Mouse (Mus musculus) hindbrain, embryonic 12.5 days (tissue): ENCODE data around the gene Aprt. TPM values are rescaled to one million over a fixed set of nuclear protein-coding genes. Genes with fewer than 3 reads are reported as not detected.
A peak's percentile ranks its signal among the peaks of the same experiment; 100 is the strongest.

ENCODE experiments used
- ATAC-seq: fragments of 200-750 bp; cut with Nextera tagmentation; 2 replicates; pipeline ENCODE4 v1.8.0; 2017; ENCODE audit warnings: moderate TSS enrichment; ENCODE audit not compliant: low FRiP score
- H3K27ac ChIP-seq: fragments of 300-500 bp; sonication (generic); 2 replicates; pipeline ENCODE4 v1.5.1; 2016; ENCODE audit warnings: mild to moderate bottlenecking
- H3K27me3 ChIP-seq: fragments of 300-500 bp; sonication (generic); 2 replicates; pipeline ENCODE4 v1.6.1; 2016; ENCODE audit warnings: mild to moderate bottlenecking
- H3K36me3 ChIP-seq: fragments of 300-500 bp; sonication (generic); 2 replicates; pipeline ENCODE4 v1.6.1; 2016; ENCODE audit warnings: mild to moderate bottlenecking
- H3K4me1 ChIP-seq: fragments of 300-500 bp; sonication (generic); 2 replicates; pipeline ENCODE4 v1.6.1; 2016
- H3K4me2 ChIP-seq: fragments of 300-500 bp; sonication (generic); replicated peaks from 2 replicates; pipeline ENCODE4 v1.6.1; 2016; ENCODE audit warnings: mild to moderate bottlenecking
- H3K4me3 ChIP-seq: fragments of 300-500 bp; sonication (generic); 2 replicates; pipeline ENCODE4 v1.5.1; 2016; ENCODE audit warnings: mild to moderate bottlenecking
- H3K9ac ChIP-seq: fragments of 300-500 bp; sonication (generic); 2 replicates; pipeline ENCODE4 v1.6.1; 2016; ENCODE audit warnings: mild to moderate bottlenecking, moderate library complexity
- H3K9me3 ChIP-seq: fragments of 300-500 bp; sonication (generic); replicated peaks from 2 replicates; pipeline ENCODE4 v1.6.1; 2016; ENCODE audit warnings: mild to moderate bottlenecking
- whole genome bisulfite sequencing: fragments of 180-500 bp; shearing (Covaris S2); methylation state at CpG from one replicate; pipeline ENCODE4 v1.1.7; 2016; 5-methylcytosine and 5-hydroxymethylcytosine counted together
- polyA plus RNA-seq: library from polyadenylated mRNA; unstranded; fragments of >200 nt; fragmentation: Nextera tagmentation; extraction: Ambion mirVana; gene quantifications from 2 replicates; pipeline ENCODE4 v1.2.1, GENCODE M21; 2016

Aprt gene
- polyA plus RNA-seq, 1 experiment from 2014 or later, result 185 TPM

DNA sequence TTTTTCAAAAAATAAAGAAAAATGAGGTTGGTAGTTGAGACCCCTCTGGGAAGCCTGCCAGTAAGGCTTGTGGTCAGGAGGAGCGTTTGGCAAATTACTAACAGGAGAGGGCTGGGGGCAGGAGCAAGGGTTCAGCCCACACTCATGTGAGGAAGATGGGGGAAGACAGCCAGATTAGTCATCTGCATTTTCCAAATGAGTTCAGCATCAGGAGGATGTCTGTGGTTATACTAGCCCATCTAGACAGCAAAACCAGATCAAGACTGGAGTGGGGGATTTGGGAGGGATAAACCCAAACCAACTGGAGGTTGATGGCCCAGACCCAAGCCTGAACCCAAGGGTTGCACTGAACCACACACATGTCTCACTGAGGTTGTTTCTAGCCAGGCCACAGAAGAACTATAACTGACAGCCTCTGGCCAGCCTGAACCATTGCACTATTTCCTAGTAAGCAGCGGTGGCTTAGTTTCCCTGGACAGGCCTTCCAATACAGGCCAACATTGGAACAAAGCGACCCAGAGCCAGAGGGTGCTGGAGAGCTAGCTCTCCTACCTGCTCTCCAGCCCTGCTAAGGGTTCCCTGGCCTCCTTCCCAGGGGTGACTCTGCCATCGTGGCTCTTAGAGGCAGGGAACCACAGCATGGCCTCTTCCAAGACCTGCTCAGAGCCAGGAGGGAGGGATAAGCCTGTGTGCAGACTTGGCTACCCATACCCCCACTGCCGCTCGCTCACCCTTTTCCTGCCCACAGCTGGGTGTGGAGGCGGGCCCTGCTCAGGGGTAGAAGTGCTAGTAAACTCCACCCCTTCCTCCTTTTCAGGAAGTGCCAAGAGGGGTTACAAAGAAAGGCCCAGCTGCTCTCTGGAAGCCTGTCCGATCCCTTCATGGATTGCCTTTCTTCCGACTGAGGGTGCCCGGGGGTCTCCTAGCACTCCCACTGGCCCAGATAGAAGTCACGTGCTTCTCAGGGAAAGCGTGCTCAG is 20.4 kb downstream of the Aprt start:
- H3K4me1 ChIP-seq, result peaks cover 19% of the 10 kb centered on the region; the same call in 1 of the 2 replicates
- H3K9ac ChIP-seq, result no peak overlapping the region
- H3K4me3 ChIP-seq, result no peak overlapping the region
- 74% methylated on average over 12 of the region's 12 CpGs for WGBS
- H3K27me3 ChIP-seq, result peaks cover 9% of the 10 kb centered on the region
- no peak overlapping the region for H3K4me2 ChIP-seq
- no peak overlapping the region for H3K27ac ChIP-seq
- H3K9me3 ChIP-seq, result no peaks in the 10 kb centered on the region
- no peaks in the 10 kb centered on the region for H3K36me3 ChIP-seq
- ATAC-seq, result no peak

- Histone ChIP-seq H3K4me3 (no peak overlapping the region), H3K4me2 (no peak overlapping the region), H3K36me3 (no peaks in the 10 kb centered on the region), H3K9ac (no peak overlapping the region), H3K27me3 (peaks cover 24% of the 10 kb centered on the region), H3K27ac (no peak overlapping the region), H3K9me3 (no peaks in the 10 kb centered on the region), H3K4me1 (peaks cover 34% of the 10 kb centered on the region)
- 89% methylated on average over 6 of the region's 6 CpGs for WGBS
- ATAC-seq, result no peak
Measured at GRCm38 (mm10) chr8:122554786-122555185, 21.9 kb downstream of the Aprt start.

GRCm38 (mm10) chr8:122551265-122552051 is 25.3 kb downstream of the Aprt start, which contains the start of gene Piezo1:
Piezo1 (minus strand) TSS chr8:122551329.
- H3K36me3 ChIP-seq, result no peaks in the 10 kb centered on the region
- peaks cover 28% of the 10 kb centered on the region for H3K4me1 ChIP-seq
- H3K27me3 ChIP-seq, result peaks cover 34% of the 10 kb centered on the region
- no peaks in the 10 kb centered on the region for H3K9me3 ChIP-seq
- peak within 1 kb of the TSS; percentile 64 for H3K9ac ChIP-seq
- H3K27ac ChIP-seq, result peak within 1 kb of the TSS; percentile 66; the same call in 1 of the 2 replicates
- ATAC-seq, result peak; percentile 47; the same call in 1 of the 2 replicates
- peak within 1 kb of the TSS; percentile 55 for H3K4me3 ChIP-seq
- 12% methylated on average over 56 of the region's 56 CpGs for WGBS
- H3K4me2 ChIP-seq, result peak within 1 kb of the TSS; percentile 92

DNA sequence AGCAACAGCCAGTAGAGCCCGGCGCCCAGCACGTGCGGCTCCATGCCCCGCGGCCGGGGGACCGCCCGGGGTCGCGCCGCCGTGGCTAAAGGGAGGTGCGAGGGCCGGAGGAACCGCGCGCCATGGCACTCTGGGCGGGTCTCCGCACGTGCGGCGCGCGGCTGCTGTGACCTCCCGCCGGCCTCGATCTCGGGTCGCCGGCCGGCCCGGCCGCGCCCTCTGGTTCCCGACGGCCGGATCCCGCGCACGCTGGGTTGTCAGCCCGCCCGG is 25.8 kb downstream of the Aprt start:
- H3K36me3 ChIP-seq, result no peaks in the 10 kb centered on the region
- WGBS, result under 1% methylated on average over 43 of the region's 43 CpGs
- peak overlapping the region; percentile 55 for H3K4me3 ChIP-seq
- H3K27me3 ChIP-seq, result peaks cover 34% of the 10 kb centered on the region
- H3K27ac ChIP-seq, result peak overlapping the region; percentile 66; the same call in 1 of the 2 replicates
- no peaks in the 10 kb centered on the region for H3K9me3 ChIP-seq
- H3K4me2 ChIP-seq, result peak overlapping the region; percentile 92
- peaks cover 27% of the 10 kb centered on the region for H3K4me1 ChIP-seq
- H3K9ac ChIP-seq, result peak overlapping the region; percentile 64
- ATAC-seq, result no peak

DNA sequence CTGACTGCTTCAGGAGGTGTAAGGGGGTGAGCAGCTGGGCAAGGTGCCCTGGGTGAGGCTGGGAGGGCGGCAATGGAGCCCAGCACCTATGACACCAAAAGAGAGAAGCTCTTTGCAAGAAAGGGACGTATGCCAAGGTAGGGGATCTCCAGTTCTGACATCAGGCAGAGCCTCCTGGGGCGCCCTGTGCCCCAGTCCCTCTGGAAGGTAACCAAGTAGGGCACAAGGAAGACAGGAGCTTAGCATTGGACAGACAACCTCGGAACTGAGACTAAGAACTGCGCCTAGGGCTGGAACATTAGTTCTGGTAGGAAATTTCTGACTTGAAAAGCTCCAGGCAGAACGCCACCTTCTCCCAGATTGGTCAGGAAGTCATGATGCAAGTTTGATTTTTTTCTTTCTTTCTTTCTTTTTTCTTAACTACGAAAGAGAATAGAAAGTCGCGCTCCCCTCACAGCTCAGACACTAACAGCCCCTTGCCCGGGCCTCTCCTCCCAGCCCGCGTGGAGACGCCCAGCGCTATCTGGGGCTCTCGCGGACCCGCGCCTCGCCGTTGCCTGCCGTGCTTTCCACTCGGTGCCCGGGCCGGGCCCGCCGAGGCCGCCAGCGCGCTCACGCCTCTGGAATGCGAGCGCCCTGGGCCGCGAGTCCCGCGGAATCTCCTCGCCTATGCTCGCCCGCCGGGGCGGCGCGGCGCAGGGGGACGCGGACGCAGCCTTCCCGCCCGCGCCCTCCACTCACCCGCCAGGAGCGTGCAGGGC is 26.3 kb downstream of the Aprt start:
- Histone ChIP-seq H3K9me3 (no peaks in the 10 kb centered on the region), H3K4me3 (peak overlapping the region; percentile 55), H3K4me2 (peak overlapping the region; percentile 92), H3K27ac (peak overlapping the region; percentile 66; the same call in 1 of the 2 replicates), H3K27me3 (peaks cover 34% of the 10 kb centered on the region), H3K36me3 (no peaks in the 10 kb centered on the region), H3K9ac (peak overlapping the region; percentile 64), H3K4me1 (peaks cover 27% of the 10 kb centered on the region)
- ATAC-seq, result peak; percentile 62
- 4% methylated on average over 49 of the region's 52 CpGs for WGBS

DNA sequence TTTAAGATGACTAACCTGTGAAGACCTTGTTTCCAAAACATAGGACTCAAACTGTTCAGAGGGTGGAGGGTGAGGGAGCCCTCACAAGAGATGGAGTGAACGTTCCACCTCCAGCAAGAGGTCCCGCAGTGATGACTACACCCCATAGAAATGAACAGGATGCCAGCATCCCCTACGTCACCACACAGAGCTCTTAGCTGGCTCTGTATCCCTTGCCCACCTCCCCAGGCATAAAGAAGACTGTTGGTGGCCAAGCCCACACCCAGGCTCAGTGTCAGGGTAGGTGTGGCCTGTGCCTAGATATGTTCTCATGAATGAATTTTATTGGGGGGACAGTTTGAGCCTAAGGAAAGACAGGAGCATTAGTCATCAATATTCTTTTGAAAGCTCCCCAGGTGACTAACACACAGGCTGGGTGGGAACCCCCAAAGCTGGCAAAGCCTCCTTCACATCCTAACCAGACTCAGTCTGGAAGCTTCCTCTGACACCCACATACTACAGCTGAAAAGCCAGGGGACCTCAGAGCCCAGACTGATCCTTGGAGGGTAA is 27.7 kb downstream of the Aprt start:
- Histone ChIP-seq H3K4me2 (no peak overlapping the region), H3K9me3 (no peaks in the 10 kb centered on the region), H3K4me3 (no peak overlapping the region), H3K27me3 (peaks cover 34% of the 10 kb centered on the region), H3K27ac (no peak overlapping the region), H3K36me3 (no peaks in the 10 kb centered on the region), H3K4me1 (peaks cover 27% of the 10 kb centered on the region), H3K9ac (no peak overlapping the region)
- 86% methylated on average over 3 of the region's 3 CpGs for WGBS
- ATAC-seq, result no peak

DNA sequence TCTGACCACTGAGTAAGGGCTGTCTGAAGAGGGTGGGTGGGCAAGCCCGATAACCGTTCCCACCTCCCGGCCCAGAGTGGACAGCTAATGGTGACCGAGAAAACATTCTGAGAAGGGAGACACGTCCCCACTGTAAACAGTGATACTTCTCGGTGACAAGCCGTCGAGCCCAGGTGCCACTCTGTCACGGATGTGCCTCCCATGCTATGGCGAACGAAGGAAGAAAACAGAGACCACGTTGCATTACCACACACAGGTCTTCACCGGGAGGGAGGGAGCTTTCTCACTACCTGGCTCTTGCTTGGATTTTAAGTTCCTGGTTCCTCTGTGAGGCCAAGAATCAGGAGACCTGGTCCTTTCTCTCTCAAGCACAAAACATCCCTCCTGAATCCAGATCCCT is 28.4 kb downstream of the Aprt start:
- no peaks in the 10 kb centered on the region for H3K9me3 ChIP-seq
- no peak overlapping the region for H3K4me3 ChIP-seq
- ATAC-seq, result no peak
- peak overlapping the region; percentile 11; the same call in 1 of the 2 replicates for H3K4me2 ChIP-seq
- H3K36me3 ChIP-seq, result no peaks in the 10 kb centered on the region
- 0 out of 2 replicates have a peak overlapping the region, but pooled peaks have one; percentile 8 for H3K27ac ChIP-seq
- H3K4me1 ChIP-seq, result peaks cover 27% of the 10 kb centered on the region
- WGBS, result 74% methylated on average over 13 of the region's 13 CpGs
- peaks cover 34% of the 10 kb centered on the region for H3K27me3 ChIP-seq
- H3K9ac ChIP-seq, result no peak overlapping the region

GRCm38 (mm10) chr8:122547815-122548214 is 28.9 kb downstream of the Aprt start:
- Histone ChIP-seq H3K36me3 (no peaks in the 10 kb centered on the region), H3K27me3 (peaks cover 34% of the 10 kb centered on the region), H3K4me2 (peak overlapping the region; percentile 11; the same call in 1 of the 2 replicates), H3K27ac (0 out of 2 replicates have a peak overlapping the region, but pooled peaks have one; percentile 8), H3K4me3 (no peak overlapping the region), H3K9me3 (no peaks in the 10 kb centered on the region), H3K9ac (no peak overlapping the region), H3K4me1 (peaks cover 27% of the 10 kb centered on the region)
- 29% methylated on average over 5 of the region's 5 CpGs for WGBS
- ATAC-seq, result no peak

- no peak for ATAC-seq
- Histone ChIP-seq H3K36me3 (no peaks in the 10 kb centered on the region), H3K27ac (0 out of 2 replicates have a peak overlapping the region, but pooled peaks have one; percentile 24), H3K9me3 (no peaks in the 10 kb centered on the region), H3K4me2 (peak overlapping the region; percentile 1; the same call in 1 of the 2 replicates), H3K4me3 (no peak overlapping the region), H3K9ac (no peak overlapping the region), H3K27me3 (peaks cover 31% of the 10 kb centered on the region), H3K4me1 (peaks cover 27% of the 10 kb centered on the region)
- 68% methylated on average over 24 of the region's 24 CpGs for WGBS
Measured at GRCm38 (mm10) chr8:122546811-122547453, 29.8 kb downstream of the Aprt start.

GRCm38 (mm10) chr8:122546066-122546755 is 30.5 kb downstream of the Aprt start:
- WGBS, result 89% methylated on average over 6 of the region's 7 CpGs
- H3K27me3 ChIP-seq, result peaks cover 24% of the 10 kb centered on the region
- ATAC-seq, result no peak
- H3K9me3 ChIP-seq, result no peaks in the 10 kb centered on the region
- H3K27ac ChIP-seq, result 0 out of 2 replicates have a peak overlapping the region, but pooled peaks have one; percentile 24
- H3K4me2 ChIP-seq, result no peak overlapping the region
- H3K4me1 ChIP-seq, result peaks cover 24% of the 10 kb centered on the region
- no peak overlapping the region for H3K9ac ChIP-seq
- no peaks in the 10 kb centered on the region for H3K36me3 ChIP-seq
- no peak overlapping the region for H3K4me3 ChIP-seq
